Mouse (Mus musculus) fat pad, adult 2 months (tissue): ENCODE data around the gene Btrc.
"Not testable (repeated sequence)": the region's sequence is repeated elsewhere in the genome, so short reads cannot be mapped to it uniquely, and the experiment has no call there.

Source experiments
- DNase-seq: peaks from one replicate; pipeline ENCODE4 v3.0.0-alpha.2; 2011; ENCODE audit warnings: low read depth, low spot score; ENCODE audit errors: extremely low read depth

Gene Btrc

DNA sequence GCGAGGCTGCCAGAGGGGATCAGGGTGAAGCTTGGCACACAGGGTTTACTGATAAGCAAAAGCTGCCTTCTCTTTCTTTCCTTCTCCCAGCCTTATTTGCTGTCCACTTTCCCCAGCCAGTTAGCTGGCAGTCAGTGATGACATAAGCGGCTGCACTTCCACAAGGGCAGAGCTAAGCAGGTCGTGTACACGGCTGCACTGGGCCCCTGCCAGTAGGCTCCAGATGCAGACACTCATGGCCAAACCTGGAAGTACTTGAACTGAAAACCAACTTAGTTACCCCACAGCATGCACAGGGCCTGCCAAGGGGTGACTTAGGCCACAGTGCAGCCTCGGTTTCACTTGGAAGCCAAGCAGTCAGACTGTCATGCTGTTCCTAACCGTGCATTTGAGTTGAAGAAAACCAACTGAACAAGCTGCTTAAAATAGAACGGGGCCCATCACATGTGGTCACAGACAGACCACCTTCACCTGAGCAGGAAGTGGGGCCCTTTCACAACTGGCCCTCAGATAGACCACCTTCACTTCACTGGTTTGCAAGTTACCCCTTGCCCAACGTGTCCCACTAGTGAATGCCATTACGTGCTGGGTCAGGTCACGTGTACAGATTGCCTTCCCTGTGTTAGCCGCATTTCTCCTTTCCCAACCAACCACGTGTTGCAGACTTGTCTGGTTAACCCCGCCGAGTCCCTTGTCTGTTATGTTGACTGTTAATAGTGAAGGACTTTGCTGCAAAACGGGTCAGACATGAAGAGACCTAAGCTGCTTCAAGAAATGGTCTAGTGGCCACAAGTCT, 166.9 kb downstream of the Btrc start:
- no peak for DNase-seq

DNA sequence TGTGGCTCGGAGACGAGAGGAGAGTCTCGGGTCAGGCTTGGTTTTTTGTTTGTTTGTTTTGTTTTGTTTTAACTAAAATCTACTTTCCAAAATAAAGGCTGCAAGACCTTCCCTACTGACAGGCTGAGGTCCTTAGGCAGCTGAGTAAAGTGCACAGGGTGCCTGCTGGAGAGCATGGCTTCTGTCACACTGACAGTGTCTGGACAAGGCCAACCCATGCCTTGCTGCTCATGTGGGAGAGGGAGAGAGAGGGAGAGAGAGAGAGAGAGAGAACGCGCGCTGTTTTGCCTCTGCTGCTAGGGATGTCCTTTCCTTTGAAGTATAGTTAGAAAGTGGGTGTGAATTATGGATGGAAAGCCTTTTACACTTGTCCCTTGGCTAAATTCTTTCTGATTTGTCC, 168.0 kb downstream of the Btrc start:
- no peak for DNase-seq

DNA sequence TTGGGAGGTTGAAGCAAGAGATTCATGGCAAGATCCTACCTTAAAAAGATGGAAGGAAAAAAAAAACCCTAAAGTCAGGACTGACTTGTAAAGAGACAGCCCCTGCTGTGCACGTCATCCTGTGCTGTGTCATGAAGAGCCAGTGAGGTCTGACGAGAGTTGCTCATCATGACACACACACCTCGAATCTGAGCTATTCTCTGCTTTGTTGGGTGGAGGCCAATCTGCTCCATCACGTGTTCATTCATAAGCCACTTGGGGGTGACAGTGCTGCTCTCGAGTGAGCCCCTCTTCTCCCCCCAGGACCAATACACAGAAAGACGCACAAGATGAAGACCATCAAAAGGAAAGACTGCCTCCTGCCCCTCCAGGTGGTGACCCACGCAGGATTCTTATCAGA, 170.1 kb downstream of the Btrc start:
- no peak for DNase-seq

DNA sequence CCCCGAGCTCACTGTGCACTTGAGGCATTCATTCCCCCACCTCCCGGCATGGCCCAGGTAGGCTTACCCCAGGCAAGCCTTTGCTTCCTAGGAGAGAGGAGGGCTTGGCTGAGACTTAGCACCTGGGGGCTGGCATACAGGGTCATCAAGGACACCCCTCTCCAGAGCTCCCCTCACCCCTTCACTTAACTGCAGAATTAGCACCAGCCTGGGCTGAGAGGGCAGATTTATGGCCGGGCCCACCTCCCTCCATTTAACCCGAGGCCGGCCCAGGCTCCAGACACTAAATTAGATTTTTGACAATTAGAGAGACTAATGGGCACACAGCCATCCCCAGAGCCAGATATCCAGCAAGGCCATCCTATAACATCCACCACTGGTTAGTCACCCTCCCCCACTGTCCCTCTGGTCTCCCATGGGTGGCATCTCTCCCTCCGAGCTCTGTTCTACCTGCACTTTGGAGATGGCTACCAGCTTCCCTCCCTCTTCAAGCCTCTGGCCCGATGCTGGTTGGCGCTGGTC, 171.7 kb downstream of the Btrc start:
- DNase-seq: no peak

DNA sequence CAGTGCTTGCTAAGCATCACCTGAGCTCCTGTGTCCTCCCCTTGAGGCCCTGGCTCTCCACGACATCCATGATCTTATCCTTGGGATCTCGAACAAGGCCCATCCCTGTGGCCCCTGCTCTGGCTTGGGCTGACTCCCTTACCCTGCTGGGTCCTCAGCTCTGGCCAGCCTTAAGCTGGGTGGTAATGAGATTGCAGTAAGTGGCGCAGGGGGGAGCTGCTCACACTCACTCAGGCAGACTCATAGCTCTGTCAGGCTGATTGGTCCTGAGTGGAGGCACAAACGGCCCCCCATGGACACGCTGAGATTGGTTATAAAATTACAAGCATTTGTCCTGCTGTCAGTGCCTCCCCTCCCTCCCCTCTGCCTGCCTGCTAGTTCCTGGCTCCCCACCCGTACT, 172.4 kb downstream of the Btrc start:
- DNase-seq: no peak

DNA sequence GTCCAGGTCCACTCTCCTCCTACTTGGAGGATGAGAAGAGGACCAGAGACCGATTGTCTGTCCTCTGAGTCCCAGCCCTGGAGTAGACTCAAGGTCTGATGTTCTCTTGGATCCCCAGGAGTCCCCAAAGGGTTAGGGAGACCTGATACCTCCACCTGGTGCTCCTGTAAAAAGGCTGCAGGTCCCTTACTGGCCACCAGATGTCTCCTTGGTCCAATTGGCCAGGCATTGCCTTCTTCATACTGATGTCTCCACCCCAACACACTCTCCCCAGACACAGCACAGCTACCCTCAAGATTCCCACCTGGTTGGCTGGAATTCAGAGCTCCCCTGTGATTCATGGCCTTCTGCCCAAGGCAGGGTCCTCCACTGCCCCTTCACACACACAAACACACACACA, 174.0 kb downstream of the Btrc start:
- no peak for DNase-seq

DNA sequence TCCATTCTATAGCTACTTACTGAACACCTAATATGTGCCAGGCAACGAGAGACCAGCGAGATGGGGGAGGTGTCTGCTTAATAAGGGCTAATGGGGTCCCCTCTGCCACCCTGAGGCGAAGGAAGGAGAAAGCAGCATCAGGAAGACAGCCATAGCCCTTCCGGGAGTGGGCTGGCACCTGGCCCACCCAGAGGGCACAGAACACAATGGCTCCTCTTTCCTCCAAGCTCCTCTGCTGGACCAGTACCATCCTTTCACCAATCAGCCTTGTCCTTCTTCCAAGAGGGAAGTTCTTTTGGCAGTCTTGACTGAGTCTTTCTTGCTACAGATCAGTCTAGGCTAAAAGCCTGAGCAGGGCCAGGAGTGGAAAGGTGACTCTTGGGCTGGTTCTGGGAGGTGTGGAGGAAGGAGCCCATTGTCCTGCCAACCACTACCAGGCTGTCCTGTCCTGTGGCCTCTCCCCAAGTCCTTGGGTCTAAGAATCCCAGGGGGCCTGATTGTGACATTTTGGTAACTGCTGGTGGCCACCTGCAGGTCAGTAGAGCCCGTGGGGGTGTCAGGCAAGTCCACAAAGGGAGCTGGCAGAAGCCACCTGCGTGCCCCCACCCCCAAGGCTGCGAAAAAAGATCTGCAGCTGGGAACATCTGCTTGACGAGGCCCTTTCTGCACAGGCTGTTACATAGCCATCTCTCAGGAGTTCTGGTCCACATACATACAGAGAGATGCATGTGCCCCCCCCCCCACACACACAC, 177.3 kb downstream of the Btrc start:
- no peak for DNase-seq

DNA sequence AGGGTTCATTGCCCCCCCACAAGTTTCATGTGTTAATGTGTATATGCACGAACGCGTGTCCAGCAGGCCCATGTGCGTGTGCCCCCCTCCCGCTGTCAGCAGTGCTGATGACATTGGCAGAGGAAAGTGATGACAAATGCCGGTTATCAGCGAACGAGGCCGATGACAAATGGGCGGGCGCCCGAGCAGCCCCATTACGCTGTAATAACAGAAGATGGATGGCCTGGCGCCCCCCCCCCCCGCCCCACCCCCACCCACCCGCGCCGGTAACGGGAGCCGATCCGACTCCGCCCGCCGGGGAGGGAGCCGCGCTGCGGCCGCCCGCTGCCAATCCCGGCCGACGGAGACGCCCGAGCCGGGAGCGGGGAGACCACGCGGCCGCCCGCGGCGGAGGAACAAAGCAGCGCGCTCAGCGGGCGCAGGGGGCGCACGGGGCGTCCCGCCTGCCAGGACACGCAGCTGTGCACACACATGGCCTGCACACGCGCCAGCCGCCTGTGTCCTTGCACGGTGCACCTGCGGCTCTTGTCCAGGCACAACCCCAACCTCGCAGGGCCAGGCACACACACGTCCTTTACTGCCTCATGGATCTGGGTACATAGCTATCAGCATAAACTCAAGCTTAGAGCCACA, 178.0 kb downstream of the Btrc start:
- no peak for DNase-seq

DNA sequence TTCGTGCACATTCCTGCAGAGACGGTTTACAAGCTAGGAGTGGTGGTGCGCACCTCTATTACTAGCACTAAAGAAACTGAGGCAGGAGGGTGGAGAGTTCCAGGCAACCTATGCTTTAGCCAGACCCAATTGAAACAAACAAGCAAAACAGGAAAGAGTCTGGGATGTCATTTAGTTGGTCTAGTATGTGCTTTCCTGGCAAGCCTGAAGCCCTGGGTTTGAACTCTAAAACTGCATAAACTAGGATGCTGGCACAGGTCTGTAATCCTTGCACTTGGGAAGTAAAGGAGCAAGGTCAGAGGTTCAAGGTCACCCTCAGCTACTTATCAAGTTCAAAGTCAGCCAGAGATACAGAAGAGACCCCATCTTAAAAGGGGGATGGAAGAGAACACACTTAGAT, 178.5 kb downstream of the Btrc start:
- no peak for DNase-seq

DNA sequence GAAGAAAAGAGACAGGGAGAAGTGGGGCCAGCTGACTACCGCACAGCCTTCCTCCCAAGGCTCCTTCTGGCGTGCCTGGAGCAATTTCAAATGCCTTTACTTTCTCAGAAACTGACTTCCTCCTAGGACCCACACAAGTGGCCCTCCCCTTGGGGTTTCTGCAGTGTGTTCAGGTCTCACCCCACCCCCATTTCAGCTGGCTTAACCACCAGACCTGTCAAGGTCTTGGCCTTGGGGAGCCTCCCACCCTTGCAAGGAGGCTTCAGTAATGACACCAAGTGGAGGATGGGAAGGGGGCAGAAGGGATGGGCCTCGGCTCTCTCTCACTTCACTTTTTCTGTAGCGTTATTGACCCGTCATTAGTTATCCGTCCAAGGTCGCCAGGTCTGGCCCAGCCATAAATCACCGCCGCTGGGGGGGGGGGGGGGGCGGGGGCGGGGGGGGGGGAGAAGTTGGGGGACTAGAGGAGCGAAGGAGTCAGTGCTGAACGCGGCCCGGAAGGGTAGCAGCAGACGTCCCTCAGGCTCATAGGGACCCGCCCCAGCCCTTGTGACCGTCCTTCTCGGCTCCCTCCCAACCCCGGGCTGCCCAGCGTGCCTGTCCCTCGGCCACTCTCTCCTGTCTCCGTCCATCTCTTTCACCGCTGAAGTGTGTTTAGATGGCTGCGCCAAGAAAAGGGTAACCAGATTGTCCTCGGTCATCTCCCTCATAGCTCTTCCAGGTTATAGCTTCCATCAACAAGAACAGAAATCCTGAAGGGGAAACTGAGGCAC, 180.8 kb downstream of the Btrc start:
- DNase-seq: no peak

DNA sequence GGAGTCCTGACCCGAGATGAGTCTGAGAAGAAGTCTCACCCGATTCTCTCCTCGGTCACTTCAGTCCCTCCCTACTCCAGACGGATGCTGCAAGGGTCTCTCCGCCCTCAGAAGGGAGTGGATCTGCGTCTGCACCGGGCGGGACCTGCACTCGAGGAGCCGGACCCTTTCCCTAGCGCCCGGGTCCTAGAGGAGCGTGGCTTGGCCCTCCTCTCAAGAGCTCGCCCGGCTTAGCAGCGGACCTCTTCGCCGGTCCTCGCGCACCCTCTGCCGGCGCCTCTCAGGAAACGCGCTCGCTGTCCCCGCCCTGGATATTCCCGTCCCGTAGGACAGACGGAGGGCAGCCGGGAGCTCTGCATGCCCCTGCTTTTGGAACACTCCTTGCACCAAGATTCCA, 181.4 kb downstream of the Btrc start:
- no peak for DNase-seq

DNA sequence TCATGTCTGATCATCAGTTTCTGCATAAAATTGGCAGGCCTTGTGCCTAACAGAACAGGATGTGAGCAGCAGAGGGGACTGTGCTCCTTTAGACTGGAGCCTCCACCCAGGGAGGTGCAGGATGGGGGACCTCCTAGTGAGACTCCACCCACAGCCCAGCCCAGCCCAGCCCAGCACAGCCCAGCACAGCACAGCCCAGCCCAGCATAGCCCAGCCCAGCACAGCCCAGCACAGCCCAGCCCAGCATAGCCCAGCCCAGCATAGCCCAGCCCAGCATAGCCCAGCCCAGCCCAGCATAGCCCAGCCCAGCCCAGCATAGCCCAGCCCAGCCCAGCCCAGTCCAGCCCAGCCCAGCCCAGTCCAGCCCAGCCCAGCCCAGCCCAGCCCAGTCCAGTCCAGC, 184.7 kb downstream of the Btrc start:
- DNase-seq: not testable (repeated sequence)

DNA sequence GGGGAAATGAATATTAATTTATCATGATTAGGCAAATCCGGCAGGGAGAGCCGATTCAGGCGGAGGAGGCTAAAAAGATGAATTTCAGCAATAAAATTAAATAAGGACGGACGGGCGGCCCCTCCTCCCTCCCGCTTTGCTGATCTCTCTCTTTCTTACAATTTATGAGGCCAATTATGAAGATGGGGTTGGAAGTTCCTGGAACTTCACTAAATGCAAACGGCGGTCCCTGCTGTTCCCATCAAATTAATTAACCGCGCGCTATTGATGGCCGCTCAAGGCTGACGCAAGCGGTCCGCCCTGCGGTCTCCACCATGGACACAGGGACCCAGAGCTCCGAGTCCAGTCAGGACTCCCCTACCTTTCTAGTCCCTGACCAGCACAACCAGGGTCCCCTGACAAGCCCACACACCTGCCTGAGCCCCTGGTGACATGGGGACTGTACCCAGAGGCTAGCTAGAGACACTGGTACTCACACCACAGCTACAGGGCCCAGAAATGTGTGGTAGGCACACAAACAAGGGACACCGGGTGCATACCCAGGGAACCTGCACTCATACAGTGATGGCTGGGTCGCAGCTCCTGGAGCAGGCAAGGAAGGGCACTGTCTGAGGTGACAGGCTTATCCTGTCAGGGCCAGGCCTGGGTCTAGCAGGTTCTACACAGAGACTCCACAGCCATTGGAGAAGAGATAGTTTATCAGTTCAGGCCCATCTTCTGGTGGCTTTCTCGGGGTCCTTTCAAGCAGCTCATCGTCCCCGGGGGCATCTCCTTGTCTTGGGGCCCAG, 185.8 kb downstream of the Btrc start:
- DNase-seq: no peak

DNA sequence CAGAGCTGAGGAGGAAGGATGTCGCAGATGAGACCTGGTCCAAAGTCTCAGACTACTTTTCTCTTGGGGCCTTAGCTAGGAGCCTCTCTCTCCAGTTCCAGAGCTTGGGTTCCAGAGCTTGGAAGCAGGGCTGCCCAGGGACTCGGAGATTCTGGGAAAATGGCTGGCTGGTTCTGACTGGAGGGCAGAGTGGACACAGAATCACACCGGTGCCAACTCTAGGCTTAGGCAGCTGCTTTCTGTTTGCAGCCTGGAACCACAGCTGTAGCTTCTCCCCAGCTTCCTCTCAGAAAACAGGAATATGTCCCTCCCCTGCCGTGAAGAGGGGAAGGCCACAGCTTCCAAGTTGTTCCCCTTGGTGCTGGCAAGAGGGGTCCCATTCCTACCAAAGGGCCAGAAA, 186.4 kb downstream of the Btrc start:
- DNase-seq: no peak

DNA sequence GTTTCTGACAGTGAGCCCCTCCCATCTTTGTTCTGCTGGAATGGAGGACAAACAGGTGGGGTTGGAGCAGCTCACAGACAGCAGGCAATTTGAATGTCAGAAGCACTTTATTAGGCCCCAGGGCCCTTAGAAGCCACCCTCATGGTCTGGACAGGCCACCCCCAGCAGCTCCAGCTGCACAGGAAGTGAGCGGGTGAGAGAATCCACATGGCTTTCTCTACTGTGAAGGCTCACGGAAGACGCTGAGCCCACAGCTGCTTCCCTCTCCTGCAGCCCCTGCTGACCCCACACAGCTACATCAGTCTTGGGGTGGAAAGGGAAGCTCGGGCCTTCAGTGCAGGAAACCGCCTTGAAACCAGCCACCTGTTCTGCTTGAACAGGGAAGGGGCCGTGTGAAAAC, 188.7 kb downstream of the Btrc start:
- DNase-seq: no peak

DNA sequence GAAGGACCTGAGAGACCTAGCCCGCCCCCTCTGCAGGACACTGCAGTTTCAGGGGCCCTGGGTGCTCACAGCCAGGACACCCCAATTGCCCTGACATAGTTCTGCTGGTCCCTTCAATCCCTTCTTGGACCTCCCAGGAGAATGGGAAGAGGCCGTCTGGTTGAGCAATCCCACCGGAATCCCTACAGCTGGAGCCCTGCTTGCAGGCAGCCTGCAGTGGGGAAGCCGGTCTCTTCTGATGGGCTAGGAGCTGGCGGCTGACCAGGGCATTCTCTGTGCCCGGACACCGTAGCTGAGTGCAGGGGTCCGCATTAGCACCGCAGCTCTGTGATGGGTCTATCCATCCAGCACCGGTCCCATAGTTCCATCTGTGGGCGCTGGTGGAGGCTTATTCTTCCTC, 190.6 kb downstream of the Btrc start:
- DNase-seq: no peak

DNA sequence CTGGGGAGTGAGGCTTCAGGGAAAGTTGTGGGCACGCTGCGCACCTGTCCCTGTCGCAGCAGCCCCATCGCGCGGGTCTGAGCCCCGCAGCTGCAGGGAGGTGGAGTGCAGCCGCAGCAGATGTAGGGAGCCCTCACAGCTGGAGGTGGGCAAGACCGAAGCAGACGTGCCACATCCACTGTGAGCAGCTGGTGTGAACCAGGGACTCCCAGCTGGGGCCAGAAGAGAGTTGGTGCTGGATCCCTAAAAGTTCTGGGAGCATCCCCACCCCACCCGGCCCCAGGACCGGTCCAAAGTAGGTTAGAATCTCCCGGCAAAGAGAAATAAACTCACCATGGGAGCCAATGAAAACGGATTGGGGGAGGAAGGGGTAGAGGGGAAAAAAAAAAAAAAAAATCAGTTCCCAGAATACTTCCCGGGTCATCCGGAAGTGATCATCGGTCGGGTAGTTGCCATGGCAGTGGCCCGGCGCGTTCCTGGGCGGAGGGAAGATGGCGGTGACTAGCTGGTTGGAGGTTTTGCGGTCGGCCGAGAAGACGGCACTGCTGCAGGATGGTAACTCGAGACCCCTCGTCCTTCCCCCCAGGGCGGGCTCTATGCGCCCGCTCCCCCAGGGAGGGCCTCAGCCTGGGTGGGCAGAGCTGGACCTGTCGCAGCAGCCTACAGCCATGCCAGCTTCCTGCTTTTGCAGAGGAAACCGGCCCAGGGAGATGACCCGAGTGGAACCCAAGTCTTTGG, 196.8 kb downstream of the Btrc start, which contains the start of the genes Poll and Gm17018:
Gene Poll (minus strand): TSS at position 379 of the 738 bp plus-strand sequence.
Gene Gm17018 (plus strand): TSS at position 463 of the 738 bp plus-strand sequence.
- no peak for DNase-seq

DNA sequence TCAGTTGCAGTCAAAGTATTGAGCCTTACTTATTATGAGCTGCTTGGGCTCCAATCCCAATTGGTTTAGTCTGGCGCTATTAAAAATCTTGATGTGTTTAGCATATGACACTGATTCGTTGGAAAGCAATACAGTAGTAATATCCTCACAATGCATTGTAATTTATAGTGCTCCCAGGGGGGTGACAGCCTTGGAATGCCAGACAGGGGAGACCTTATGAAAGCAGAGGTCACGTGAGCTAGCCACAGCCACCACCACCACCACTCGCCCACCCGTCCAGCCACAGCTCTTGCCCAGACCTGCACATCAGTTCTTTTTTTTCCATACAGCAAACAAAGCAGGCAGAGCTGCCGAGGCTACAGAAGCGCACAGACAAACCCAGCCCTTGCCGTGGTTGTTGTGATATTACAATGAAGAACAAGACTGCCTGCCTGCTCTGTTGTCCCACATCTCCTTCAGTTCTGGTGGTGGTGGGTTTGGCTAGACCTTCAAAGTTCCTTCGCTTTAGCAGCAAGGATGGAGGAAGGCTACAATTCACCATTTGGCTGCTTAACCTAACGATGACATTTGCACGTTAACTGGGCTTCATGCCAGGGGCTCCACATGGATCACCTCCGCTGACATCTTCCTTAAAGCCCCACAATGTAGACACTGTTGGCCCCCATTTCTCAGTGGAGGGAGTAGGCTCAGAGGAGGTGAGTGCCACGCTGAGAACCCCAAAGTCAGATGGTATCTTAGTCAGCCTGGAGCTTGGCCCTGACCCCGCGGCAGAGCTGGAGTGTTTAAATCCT, 202.6 kb downstream of the Btrc start:
- no peak for DNase-seq

DNA sequence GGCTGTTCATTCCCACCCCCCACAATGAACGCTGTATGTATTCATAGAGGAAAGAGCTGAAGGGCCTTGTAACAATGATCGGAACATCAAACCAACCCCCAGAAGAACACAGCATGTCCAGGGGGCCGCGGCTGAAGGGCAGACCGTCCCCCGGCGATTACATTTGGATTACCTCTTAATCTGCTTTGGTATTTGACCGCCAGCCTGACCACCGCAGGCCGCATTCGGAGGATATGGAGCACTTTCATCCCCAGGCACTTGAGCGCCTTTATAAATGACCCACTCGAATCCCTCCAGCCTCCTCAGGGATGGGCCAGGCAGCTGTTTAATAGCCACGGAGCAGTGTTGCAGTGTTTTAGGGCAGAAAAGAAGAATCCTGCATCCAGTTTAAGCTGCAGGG, 203.8 kb downstream of the Btrc start:
- DNase-seq: no peak
